Mouse (Mus musculus) A20 (cell line): ENCODE data around the gene Ubxn2a.
"Not testable (repeated sequence)": the region's sequence is repeated elsewhere in the genome, so short reads cannot be mapped to it uniquely, and the experiment has no call there.

Experiments used
- DNase-seq: peaks from one replicate; pipeline ENCODE4 v3.0.0-alpha.2; 2011; ENCODE audit warnings: low read depth, low spot score

Gene Ubxn2a

GRCm38 (mm10) chr12:4906951-4907906 is at the start of gene Ubxn2a:
TSS of gene Ubxn2a (minus strand) at chr12:4907705.
- peak; percentile 95 for DNase-seq

DNA sequence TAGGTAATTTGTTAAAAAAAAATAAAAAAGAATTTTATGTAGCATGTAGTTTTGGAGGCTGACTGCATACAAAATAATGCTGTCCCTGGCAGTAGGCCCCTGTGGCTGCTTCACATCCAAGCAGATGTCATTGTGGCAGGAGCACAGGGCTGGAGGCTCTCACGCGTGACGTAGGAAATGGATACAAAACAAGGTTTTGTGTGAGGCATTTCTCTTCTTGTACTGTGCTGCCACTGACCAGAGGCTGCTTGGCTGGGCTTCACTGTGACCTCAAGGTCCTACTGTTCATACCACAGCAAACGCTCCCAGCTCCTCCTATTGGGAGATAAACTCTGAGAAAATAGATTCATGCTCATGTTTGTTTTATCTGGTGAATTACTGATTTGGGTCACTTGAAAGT is 45.7 kb upstream of the Ubxn2a start:
- no peak for DNase-seq

DNA sequence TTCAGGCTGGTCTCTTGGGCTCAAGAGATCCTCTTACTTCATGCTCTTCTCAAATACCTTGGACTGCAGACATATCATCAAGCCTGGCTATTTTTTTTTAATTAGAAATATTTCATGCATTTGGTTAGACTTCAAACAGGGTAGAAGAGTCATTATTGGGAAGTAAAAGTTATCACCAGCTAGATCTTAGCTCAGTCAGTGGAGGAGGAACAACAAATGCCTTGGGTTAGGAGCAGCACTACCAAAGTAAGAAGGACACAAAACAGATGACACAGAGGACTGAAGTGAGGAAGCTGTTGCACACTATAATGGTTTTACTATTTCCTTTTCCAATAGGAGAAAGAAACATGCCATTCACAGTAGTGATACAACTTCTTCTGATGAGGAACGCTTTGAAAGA is 44.8 kb upstream of the Ubxn2a start:
- DNase-seq, result no peak

- no peak for DNase-seq
Measured at GRCm38 (mm10) chr12:4930820-4931548, 23.5 kb upstream of the Ubxn2a start.

- no peak for DNase-seq
Measured at GRCm38 (mm10) chr12:4928197-4928596, 20.7 kb upstream of the Ubxn2a start.

- peak; percentile 90 for DNase-seq
Measured at GRCm38 (mm10) chr12:4917805-4918591, 10.5 kb upstream of the Ubxn2a start.

DNA sequence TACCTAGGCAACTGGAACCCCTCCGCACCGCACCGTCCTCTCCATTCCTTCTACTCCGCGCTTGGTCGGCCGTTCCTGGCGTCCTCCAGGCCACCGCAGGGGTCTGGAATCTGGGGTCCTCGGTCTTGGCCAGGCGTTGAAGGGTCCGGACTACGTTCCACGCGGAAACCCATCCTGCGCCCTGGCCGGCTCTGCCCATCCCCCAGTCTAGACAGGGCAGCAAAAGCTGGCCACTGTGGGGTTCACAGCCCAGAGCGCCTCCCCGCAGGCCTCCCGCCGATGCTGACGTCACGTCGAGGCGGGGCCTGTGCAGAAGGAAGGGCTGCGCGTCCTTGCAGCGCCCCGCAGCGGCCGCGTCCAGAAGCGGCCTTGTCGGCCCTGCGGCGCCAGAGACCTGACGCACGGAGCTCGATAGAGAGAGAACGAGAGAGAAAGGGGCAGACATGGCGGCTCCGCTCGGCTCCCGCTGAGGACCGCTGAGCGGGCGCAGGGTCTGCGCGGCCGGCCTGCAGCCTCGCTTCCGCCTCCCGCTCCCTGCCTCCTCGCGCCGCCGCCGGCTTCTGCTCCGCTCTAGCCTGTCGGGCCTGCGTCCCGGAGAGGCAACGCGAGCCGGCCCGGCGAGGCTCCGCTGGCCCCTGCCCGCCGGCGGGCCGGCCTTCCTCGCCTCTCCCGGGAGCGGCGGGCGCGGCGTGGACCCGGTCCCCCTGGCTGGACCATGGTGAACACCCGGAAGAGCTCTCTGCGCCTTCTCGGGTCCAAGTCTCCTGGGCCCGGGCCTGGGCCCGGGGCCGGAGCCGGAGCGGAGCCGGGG is 9.7 kb upstream of the Ubxn2a start, which contains the start of gene Atad2b:
Gene Atad2b (plus strand): TSS at position 360 of the 811 bp plus-strand sequence.
- DNase-seq, result peak; percentile 95

DNA sequence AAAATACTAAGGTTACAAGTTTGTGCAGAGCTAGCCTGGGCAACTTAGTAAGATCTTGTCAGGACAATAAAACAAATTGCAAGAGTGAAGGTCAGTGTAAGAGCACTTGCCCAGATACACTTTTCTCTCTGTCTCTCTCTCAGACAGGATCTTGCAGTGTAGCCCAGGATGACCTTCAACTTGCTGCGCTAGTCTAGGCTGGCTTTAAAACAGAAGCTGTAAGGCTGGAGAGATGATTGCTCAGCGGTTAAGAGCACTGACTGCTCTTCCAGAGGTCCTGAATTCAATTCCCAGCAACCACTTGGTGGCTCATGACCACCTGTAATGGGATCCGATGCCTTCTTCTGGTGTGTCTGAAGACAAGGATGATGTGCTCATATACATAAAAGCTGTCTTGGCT is 7.4 kb upstream of the Ubxn2a start:
- DNase-seq, result no peak

DNA sequence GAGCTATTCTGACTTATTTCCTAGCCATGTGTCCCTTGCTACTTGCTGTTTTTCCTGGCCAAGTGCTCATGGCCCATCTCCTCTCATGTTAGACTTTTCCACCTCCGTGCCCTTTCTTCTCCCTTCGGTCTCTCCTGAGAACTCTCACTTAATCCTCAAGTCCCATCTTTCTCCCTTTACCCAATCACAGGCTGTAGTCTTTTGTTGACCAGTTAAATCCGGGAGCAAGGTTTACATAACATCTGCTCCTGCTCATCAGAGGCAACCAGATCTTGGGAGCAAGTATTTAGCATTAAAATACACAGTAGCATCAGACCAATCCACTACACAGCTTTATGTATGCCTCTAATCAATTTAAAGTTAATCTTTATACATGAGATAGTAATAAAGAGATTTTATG is 6.9 kb upstream of the Ubxn2a start:
- DNase-seq, result no peak

GRCm38 (mm10) chr12:4911716-4912115 is 4.2 kb upstream of the Ubxn2a start:
- no peak for DNase-seq

DNA sequence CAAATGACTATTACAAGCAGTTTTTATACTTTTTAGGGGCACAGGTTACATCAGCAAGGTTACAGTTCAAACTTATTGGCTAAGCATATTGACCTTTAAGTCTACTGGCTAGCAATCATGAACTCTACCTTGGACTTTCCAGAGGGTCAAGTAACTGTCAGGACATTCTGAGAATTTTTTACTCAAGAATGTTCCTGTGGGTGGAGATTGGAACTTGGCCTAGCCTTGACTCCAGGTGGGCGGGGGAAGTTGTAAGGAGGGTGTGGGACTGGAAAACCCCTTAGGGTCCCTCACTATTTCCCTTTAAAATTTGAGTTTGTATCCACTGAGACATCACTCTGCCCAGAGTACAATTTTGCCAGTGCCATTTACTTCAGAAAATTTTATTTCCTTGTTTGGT is 3.0 kb upstream of the Ubxn2a start:
- not testable (repeated sequence) for DNase-seq

DNA sequence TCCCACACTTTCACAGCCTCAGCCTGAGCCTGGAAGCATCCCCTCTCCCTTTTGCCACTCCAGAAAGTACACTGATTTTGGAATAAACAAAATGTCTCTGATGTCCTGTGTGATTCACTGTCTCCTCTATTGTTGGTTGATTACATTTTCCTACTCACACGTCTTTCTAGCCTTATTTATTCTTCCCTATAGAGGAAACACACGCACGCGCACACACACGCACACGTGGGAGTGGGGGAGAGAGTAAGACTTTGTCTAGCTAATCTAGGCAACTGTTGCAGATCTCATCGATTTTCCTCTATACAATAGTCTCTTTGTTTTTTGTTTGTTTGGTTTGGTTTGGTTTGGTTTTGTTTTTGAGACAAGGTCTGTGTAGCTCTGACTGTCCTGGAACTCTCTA is 886 bp upstream of the Ubxn2a start:
- peak; percentile 35 for DNase-seq

DNA sequence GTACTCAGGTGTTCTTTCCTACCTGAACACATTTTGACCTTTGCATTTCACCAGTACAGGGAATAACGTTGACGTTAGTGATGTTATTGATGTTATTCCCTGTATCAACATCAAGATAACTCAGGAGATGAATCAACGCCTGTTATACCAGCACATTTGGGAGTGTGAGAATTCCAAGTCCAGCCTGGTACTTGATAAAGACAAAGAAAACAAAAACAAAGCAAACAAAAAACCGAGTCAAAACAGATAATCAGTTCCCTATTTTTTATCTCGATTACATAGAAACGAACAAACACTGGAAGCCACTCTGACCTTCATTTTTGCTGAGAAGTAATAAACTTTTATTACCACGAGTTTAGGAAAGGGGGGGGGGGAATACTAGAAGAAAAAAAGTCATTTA is 1.0 kb downstream of the Ubxn2a start:
- DNase-seq, result no peak

DNA sequence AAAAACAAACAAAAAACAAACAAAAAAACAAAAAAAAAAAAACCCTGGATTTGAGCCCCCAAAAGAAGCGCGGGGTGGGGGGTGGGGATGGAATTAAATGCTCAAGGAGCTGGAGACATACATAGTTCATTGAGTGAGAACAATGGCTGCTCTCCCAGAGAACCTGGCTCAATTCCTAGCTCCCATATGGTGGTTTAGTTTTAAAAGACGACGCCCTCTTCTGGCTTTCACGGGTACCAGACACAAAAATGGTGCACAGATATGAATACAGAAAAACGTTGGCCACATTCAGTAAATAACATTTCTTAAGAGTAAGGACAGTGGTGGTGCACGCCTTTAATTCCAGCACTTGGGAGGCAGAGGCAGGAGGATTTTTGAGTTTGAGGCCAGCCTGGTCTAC is 1.6 kb downstream of the Ubxn2a start:
- no peak for DNase-seq

GRCm38 (mm10) chr12:4898024-4898423 is 9.5 kb downstream of the Ubxn2a start:
- no peak for DNase-seq

GRCm38 (mm10) chr12:4889891-4890290 is 17.6 kb downstream of the Ubxn2a start:
- no peak for DNase-seq

GRCm38 (mm10) chr12:4889251-4889650 is 18.3 kb downstream of the Ubxn2a start:
- DNase-seq, result no peak

DNA sequence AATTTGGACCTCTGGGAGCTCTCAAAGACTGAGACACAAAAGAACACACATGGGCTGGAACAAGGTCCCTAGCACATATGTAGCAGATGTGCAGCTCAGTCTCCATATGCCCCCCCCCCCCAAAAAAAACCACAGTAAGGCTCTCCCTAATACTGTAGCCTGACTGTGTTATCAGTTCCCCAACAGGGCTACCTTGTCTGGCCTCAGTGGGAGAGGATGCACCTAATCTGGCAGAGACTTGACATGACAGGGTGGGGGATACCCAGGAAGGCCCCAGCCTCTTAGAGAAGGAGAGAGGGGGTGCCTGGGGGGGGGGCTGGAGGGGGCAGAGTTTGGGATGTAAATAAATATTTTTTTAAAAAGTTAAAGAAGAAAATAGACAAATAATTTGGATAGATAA is 18.8 kb downstream of the Ubxn2a start:
- no peak for DNase-seq

GRCm38 (mm10) chr12:4886581-4886980 is 20.9 kb downstream of the Ubxn2a start:
- DNase-seq, result not testable (repeated sequence)

GRCm38 (mm10) chr12:4885062-4885461 is 22.4 kb downstream of the Ubxn2a start:
- DNase-seq, result peak; percentile 49

GRCm38 (mm10) chr12:4882086-4882485 is 25.4 kb downstream of the Ubxn2a start:
- no peak for DNase-seq
